Mouse (Mus musculus) neural tube, embryonic 12.5 days (tissue): ENCODE measurements around the gene Mrtfb. TPM values are rescaled to one million over a fixed set of nuclear protein-coding genes. Genes with fewer than 3 reads are reported as not detected.

Experiments used
- ATAC-seq: fragments of 200-750 bp; cut with Nextera tagmentation; 2 replicates; pipeline ENCODE4 v1.8.0; 2017; ENCODE audit warnings: low read depth, mild to moderate bottlenecking, moderate TSS enrichment, moderate library complexity; ENCODE audit not compliant: low FRiP score
- H3K27ac ChIP-seq: fragments of 300-500 bp; sonication (generic); 2 replicates; pipeline ENCODE4 v1.5.1; 2016
- H3K27me3 ChIP-seq: fragments of 300-500 bp; sonication (generic); replicated peaks from 2 replicates; pipeline ENCODE4 v1.6.1; 2016; ENCODE audit warnings: mild to moderate bottlenecking
- H3K36me3 ChIP-seq: fragments of 300-500 bp; sonication (generic); 2 replicates; pipeline ENCODE4 v1.6.1; 2016; ENCODE audit warnings: mild to moderate bottlenecking
- H3K4me1 ChIP-seq: fragments of 300-500 bp; sonication (generic); 2 replicates; pipeline ENCODE4 v1.6.1; 2016
- H3K4me2 ChIP-seq: fragments of 300-500 bp; sonication (generic); replicated peaks from 2 replicates; pipeline ENCODE4 v1.6.1; 2016; ENCODE audit warnings: mild to moderate bottlenecking
- H3K4me3 ChIP-seq: fragments of 300-500 bp; sonication (generic); 2 replicates; pipeline ENCODE4 v1.5.1; 2016
- H3K9ac ChIP-seq: fragments of 300-500 bp; sonication (generic); 2 replicates; pipeline ENCODE4 v1.6.1; 2016; ENCODE audit warnings: mild to moderate bottlenecking
- H3K9me3 ChIP-seq: fragments of 300-500 bp; sonication (generic); 2 replicates; pipeline ENCODE4 v1.6.1; 2016; ENCODE audit warnings: mild to moderate bottlenecking
- WGBS: fragments of 180-500 bp; shearing (Covaris S2); methylation state at CpG from one replicate; pipeline ENCODE4 v1.1.7; 2016; 5-methylcytosine and 5-hydroxymethylcytosine counted together
- polyA plus RNA-seq: library from polyadenylated mRNA; unstranded; fragments of >200 nt; fragmentation: Nextera tagmentation; extraction: Ambion mirVana; gene quantifications from 2 replicates; pipeline ENCODE4 v1.2.1, GENCODE M21; 2016

Gene Mrtfb
- polyA plus RNA-seq, 1 experiment from 2014 or later = 14.8 TPM

- Histone ChIP-seq H3K9ac (no peak overlapping the region), H3K4me2 (no peak overlapping the region), H3K4me3 (no peak overlapping the region), H3K27me3 (no peaks in the 10 kb centered on the region), H3K27ac (no peak overlapping the region), H3K4me1 (no peaks in the 10 kb centered on the region), H3K9me3 (no peaks in the 10 kb centered on the region), H3K36me3 (no peaks in the 10 kb centered on the region)
- no peak for ATAC-seq
- WGBS = 69% methylated on average over 1 of the region's 1 CpGs
These were observed 41.6 kb downstream of the Mrtfb start for GRCm38 (mm10) chr16:13297860-13298259.

GRCm38 (mm10) chr16:13298991-13299390, 42.7 kb downstream of the Mrtfb start:
- 81% methylated on average over 2 of the region's 2 CpGs for WGBS

GRCm38 (mm10) chr16:13306065-13306695, 49.9 kb downstream of the Mrtfb start:
- no peak for ATAC-seq
- Histone ChIP-seq H3K4me3 (no peak overlapping the region), H3K9me3 (no peaks in the 10 kb centered on the region), H3K27ac (no peak overlapping the region), H3K27me3 (no peaks in the 10 kb centered on the region), H3K4me1 (no peaks in the 10 kb centered on the region), H3K36me3 (no peaks in the 10 kb centered on the region), H3K4me2 (no peak overlapping the region), H3K9ac (no peak overlapping the region)
- 82% methylated on average over 3 of the region's 3 CpGs for WGBS

More at GRCm38 (mm10) chr16:13298991-13299390, 42.7 kb downstream of the Mrtfb start:
- no peak overlapping the region for H3K27ac ChIP-seq
- no peaks in the 10 kb centered on the region for H3K27me3 ChIP-seq
- no peak for ATAC-seq
- H3K4me3 ChIP-seq = no peak overlapping the region
- H3K9ac ChIP-seq = no peak overlapping the region
- H3K4me2 ChIP-seq = no peak overlapping the region
- no peaks in the 10 kb centered on the region for H3K4me1 ChIP-seq
- H3K9me3 ChIP-seq = no peaks in the 10 kb centered on the region
- H3K36me3 ChIP-seq = no peaks in the 10 kb centered on the region

GRCm38 (mm10) chr16:13310096-13310683, 53.9 kb downstream of the Mrtfb start:
- no peaks in the 10 kb centered on the region for H3K4me1 ChIP-seq
- no peak overlapping the region for H3K4me2 ChIP-seq
- ATAC-seq = no peak
- 82% methylated on average over 1 of the region's 1 CpGs for WGBS
- no peak overlapping the region for H3K9ac ChIP-seq
- H3K9me3 ChIP-seq = no peaks in the 10 kb centered on the region
- H3K27ac ChIP-seq = no peak overlapping the region
- H3K27me3 ChIP-seq = no peaks in the 10 kb centered on the region
- no peaks in the 10 kb centered on the region for H3K36me3 ChIP-seq
- H3K4me3 ChIP-seq = no peak overlapping the region

GRCm38 (mm10) chr16:13311374-13311773, 55.1 kb downstream of the Mrtfb start:
- Histone ChIP-seq H3K9ac (no peak overlapping the region), H3K9me3 (no peaks in the 10 kb centered on the region), H3K27me3 (no peaks in the 10 kb centered on the region), H3K4me2 (no peak overlapping the region), H3K4me3 (no peak overlapping the region), H3K36me3 (no peaks in the 10 kb centered on the region), H3K27ac (no peak overlapping the region), H3K4me1 (no peaks in the 10 kb centered on the region)
- ATAC-seq = no peak
- WGBS = 89% methylated on average over 1 of the region's 1 CpGs

- Histone ChIP-seq H3K4me3 (no peak overlapping the region), H3K4me2 (no peak overlapping the region), H3K9me3 (no peaks in the 10 kb centered on the region), H3K36me3 (no peaks in the 10 kb centered on the region), H3K27ac (no peak overlapping the region), H3K4me1 (no peaks in the 10 kb centered on the region), H3K27me3 (no peaks in the 10 kb centered on the region), H3K9ac (no peak overlapping the region)
- WGBS = 88% methylated on average over 5 of the region's 5 CpGs
- ATAC-seq = no peak
These were observed 56.9 kb downstream of the Mrtfb start for GRCm38 (mm10) chr16:13313096-13313719.

GRCm38 (mm10) chr16:13323751-13324150, 67.5 kb downstream of the Mrtfb start:
- no peak for ATAC-seq

GRCm38 (mm10) chr16:13326622-13327021, 70.3 kb downstream of the Mrtfb start:
- H3K4me3 ChIP-seq = no peak overlapping the region
- H3K27me3 ChIP-seq = no peaks in the 10 kb centered on the region
- H3K4me2 ChIP-seq = no peak overlapping the region
- 93% methylated on average over 3 of the region's 3 CpGs for WGBS
- peaks cover 5% of the 10 kb centered on the region; the same call in 1 of the 2 replicates for H3K36me3 ChIP-seq
- no peaks in the 10 kb centered on the region for H3K9me3 ChIP-seq
- no peak overlapping the region for H3K9ac ChIP-seq
- ATAC-seq = no peak
- no peaks in the 10 kb centered on the region for H3K4me1 ChIP-seq
- no peak overlapping the region for H3K27ac ChIP-seq

More at GRCm38 (mm10) chr16:13323751-13324150, 67.5 kb downstream of the Mrtfb start:
- Histone ChIP-seq H3K36me3 (peaks cover 5% of the 10 kb centered on the region; the same call in 1 of the 2 replicates), H3K4me3 (no peak overlapping the region), H3K27me3 (no peaks in the 10 kb centered on the region), H3K27ac (no peak overlapping the region), H3K9ac (no peak overlapping the region), H3K9me3 (no peaks in the 10 kb centered on the region), H3K4me2 (no peak overlapping the region), H3K4me1 (no peaks in the 10 kb centered on the region)
- 49% methylated on average over 6 of the region's 6 CpGs for WGBS

- 89% methylated on average over 4 of the region's 4 CpGs for WGBS
- H3K27ac ChIP-seq = no peak overlapping the region
- H3K4me1 ChIP-seq = no peaks in the 10 kb centered on the region
- H3K4me3 ChIP-seq = no peak overlapping the region
- H3K4me2 ChIP-seq = no peak overlapping the region
- ATAC-seq = no peak
- no peak overlapping the region for H3K9ac ChIP-seq
- H3K36me3 ChIP-seq = peaks cover 5% of the 10 kb centered on the region; the same call in 1 of the 2 replicates
- H3K27me3 ChIP-seq = no peaks in the 10 kb centered on the region
- no peaks in the 10 kb centered on the region for H3K9me3 ChIP-seq
These were observed 72.4 kb downstream of the Mrtfb start for GRCm38 (mm10) chr16:13328646-13329045.

- no peak overlapping the region for H3K4me3 ChIP-seq
- no peak overlapping the region for H3K9ac ChIP-seq
- 84% methylated on average over 3 of the region's 3 CpGs for WGBS
- no peaks in the 10 kb centered on the region for H3K4me1 ChIP-seq
- H3K36me3 ChIP-seq = peaks cover 5% of the 10 kb centered on the region; the same call in 1 of the 2 replicates
- no peak overlapping the region for H3K4me2 ChIP-seq
- no peak for ATAC-seq
- no peak overlapping the region for H3K27ac ChIP-seq
- H3K9me3 ChIP-seq = no peaks in the 10 kb centered on the region
- H3K27me3 ChIP-seq = no peaks in the 10 kb centered on the region
These were observed 73.4 kb downstream of the Mrtfb start for GRCm38 (mm10) chr16:13329640-13330039.

GRCm38 (mm10) chr16:13330221-13330659, 74.0 kb downstream of the Mrtfb start:
- H3K36me3 ChIP-seq = peaks cover 5% of the 10 kb centered on the region; the same call in 1 of the 2 replicates
- whole genome bisulfite sequencing = 57% methylated on average over 6 of the region's 6 CpGs
- H3K27ac ChIP-seq = no peak overlapping the region
- no peak overlapping the region for H3K9ac ChIP-seq
- H3K4me1 ChIP-seq = no peaks in the 10 kb centered on the region
- no peak overlapping the region for H3K4me2 ChIP-seq
- ATAC-seq = no peak
- H3K9me3 ChIP-seq = no peaks in the 10 kb centered on the region
- H3K27me3 ChIP-seq = no peaks in the 10 kb centered on the region
- H3K4me3 ChIP-seq = no peak overlapping the region

GRCm38 (mm10) chr16:13331898-13332297, 75.6 kb downstream of the Mrtfb start:
- no peaks in the 10 kb centered on the region for H3K9me3 ChIP-seq
- H3K27ac ChIP-seq = no peak overlapping the region
- H3K9ac ChIP-seq = no peak overlapping the region
- ATAC-seq = no peak
- no peaks in the 10 kb centered on the region for H3K4me1 ChIP-seq
- H3K4me2 ChIP-seq = no peak overlapping the region
- 62% methylated on average over 3 of the region's 3 CpGs for WGBS
- H3K36me3 ChIP-seq = no peaks in the 10 kb centered on the region; the same call in 1 of the 2 replicates
- no peak overlapping the region for H3K4me3 ChIP-seq
- H3K27me3 ChIP-seq = no peaks in the 10 kb centered on the region
